Mouse (Mus musculus): Measurements from ENCODE around the gene Gm21992.

The Gm21992 gene

DNA sequence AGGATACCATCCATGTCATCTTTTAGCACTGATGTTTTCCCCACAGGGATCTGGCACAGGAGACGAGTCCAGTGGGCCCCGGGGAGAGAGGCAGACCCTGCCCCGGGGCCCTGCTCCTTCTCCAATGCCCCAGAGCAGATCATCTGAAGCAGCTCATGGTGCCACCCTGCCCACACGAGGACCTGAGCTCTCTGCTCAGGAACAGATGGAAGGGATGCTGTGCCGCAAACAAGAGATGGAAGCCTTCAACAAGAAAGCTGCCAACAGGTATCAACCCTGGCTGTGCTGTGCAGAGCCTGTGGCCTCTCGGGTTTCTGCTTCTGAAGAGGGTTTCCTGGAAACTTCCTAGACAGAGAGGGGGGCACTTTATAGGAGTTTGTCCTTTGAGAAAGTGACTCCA is 61.4 kb downstream of the Gm21992 start:
- no peak for DNase-seq (ENCODE audit: extremely low spot score)

DNA sequence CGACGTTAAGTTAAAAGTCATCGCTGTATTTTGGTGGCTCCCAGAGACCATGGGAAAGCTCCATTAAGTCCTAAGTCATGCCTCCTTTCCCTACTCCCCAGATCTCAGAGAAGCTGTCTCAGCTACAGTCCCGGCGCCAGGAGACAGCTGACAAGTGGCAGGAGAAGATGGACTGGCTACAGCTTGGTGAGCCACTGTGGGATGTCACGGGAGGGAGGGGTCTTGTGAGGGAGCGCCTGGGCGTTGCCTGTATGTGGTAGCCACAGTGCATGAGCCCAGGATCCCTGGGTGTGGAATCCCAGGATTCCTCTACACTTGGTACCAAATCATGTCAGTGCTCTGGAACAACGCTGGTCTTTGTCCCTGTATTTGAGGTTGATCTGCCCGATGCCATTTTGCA is 62.9 kb downstream of the Gm21992 start:
- DNase-seq (ENCODE audit: extremely low spot score) = no peak

DNA sequence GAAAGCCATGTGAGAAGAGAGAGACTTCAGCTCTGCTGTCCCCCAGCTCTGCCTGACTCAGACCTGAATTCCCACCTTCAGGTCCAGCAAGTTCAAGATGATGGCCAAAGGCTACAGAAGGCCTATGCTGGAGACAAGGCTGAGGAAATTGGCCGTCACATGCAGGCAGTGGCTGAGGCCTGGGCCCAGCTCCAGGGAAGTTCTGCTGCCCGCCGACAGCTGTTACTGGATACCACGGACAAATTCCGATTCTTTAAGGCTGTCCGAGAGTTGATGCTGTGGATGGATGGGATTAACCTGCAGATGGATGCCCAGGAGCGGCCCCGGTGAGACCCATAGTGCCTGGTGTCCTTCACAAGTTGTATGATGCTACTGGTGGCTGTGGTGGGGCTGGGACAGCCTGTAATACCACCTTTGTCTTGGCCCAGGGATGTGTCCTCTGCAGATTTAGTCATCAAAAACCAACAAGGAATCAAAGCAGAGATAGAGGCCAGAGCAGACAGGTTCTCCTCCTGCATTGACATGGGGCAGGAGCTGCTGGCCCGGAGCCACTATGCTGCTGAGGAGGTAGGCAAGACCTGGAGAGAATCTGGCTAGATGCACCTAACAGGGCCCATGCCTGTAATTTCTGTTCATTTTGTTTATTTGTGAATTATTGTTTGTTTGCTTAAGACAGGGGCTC is 63.6 kb downstream of the Gm21992 start:
- no peak for DNase-seq (ENCODE audit: extremely low spot score)

DNA sequence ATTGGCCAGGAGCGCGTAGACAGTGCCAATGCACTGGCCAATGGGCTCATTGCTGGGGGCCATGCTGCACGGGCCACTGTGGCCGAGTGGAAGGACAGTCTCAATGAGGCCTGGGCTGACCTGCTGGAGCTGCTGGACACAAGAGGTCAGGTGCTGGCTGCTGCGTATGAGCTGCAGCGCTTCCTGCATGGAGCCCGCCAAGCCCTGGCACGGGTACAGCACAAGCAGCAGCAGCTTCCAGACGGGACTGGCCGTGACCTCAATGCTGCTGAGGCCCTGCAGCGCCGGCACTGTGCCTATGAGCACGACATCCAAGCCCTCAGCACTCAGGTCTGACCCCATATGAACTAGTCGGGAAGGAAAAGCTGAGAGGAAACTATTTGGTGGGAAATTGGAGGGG is 64.8 kb downstream of the Gm21992 start:
- no peak for DNase-seq (ENCODE audit: extremely low spot score)

DNA sequence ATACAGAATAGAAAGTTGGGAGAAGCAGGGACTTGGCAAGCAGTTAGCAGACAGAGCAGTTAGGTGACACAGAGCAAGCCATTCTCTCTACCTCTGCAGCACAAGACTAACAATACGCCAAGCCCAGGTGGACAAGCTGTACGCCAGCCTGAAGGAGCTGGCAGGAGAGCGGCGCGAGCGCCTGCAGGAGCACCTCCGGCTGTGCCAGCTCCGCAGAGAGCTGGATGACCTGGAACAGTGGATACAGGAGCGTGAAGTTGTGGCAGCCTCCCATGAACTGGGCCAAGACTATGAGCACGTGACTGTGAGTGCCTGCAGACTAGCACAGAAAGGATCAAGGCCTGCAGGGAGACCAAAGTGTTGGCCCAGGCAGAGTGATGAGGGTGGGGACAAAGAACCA is 65.7 kb downstream of the Gm21992 start:
- no peak for DNase-seq (ENCODE audit: extremely low spot score)

DNA sequence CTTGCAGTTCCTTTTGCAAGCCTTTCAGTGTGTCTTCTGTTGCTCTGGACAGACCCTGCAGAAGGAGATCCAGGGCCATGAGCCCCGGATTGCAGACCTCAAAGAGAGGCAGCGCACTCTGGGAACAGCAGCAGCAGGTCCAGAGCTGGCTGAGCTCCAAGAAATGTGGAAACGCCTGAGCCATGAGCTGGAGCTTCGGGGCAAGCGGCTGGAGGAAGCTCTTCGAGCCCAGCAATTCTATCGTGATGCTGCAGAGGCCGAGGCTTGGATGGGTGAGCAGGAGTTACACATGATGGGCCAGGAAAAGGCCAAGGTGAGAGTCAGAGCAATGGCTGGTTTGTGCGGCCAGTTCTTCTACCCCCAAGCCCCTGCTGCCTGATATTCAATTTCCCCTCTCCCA is 66.4 kb downstream of the Gm21992 start:
- no peak for DNase-seq (ENCODE audit: extremely low spot score)

DNA sequence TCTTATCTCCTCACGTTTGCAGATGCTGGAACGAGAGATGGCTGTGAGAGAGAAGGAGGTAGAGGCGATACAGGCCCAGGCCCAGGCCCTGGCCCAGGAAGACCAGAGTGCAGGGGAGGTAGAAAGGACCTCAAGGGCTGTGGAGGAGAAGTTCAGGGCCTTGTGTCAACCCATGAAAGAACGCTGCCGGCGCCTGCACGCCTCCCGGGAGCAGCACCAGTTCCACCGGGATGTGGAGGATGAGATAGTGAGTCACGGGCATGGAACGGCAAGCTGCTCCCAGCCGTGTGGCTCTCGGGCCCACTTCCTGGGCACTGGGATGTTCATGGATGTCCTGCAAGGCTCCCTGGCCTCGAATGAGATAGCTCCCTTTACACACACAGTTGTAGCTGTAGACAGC is 67.4 kb downstream of the Gm21992 start:
- no peak for DNase-seq (ENCODE audit: extremely low spot score)

DNA sequence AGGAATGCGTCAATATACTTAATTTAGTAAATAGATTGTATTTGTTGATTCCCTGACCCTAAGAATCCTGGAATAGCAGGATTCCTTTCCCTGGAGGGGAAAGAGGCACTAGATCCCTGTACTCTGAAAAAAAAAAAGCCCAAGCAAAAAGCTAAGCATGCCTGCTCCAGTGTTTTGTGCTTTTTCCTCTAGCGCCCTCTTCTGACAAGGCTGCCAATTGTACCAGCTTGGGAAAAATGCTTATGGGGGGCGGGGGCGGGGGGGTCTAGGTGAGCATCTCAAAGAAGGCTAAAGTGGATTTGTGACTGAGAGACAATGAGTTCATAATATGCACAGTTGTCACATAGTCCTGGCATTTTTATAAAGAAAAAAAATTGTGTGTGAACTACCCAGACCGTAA is 67.9 kb downstream of the Gm21992 start:
- peak; percentile 50 for DNase-seq (ENCODE audit: extremely low spot score)

DNA sequence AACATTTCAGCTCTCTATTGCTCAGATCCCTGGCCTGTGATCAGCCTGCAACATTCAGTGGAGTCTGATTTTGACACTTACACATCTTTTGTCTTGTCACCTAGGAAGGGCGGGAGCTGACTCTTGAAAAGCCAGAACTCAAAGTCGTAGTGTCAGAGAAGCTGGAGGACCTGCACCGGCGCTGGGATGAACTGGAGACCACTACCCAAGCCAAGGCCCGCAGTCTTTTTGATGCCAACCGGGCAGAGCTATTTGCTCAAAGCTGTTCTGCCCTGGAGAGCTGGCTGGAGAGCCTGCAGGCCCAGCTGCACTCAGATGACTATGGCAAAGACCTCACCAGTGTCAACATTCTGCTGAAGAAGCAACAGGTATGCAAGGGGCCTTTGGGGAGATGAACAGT is 69.2 kb downstream of the Gm21992 start:
- DNase-seq (ENCODE audit: extremely low spot score) = no peak

DNA sequence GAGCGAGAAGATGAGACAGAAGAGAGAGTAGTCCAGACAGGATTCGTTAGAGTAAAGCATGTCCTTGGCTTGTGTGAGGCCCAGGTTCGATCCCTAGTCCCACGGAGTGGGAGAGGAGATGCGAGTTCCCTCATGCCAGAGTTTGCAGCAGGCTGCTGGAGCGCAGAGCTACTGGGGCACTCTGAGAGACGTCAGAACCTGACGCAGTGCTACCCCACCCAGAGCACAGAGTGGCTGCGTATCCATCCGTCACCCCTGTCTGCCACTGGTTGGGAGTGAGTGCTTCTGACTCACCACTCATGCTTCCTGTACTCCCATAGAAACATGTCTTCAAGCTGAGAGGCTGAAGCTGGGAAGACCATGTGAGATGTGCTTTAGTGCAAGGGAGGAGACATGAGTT is 69.9 kb downstream of the Gm21992 start:
- DNase-seq (ENCODE audit: extremely low spot score) = no peak

DNA sequence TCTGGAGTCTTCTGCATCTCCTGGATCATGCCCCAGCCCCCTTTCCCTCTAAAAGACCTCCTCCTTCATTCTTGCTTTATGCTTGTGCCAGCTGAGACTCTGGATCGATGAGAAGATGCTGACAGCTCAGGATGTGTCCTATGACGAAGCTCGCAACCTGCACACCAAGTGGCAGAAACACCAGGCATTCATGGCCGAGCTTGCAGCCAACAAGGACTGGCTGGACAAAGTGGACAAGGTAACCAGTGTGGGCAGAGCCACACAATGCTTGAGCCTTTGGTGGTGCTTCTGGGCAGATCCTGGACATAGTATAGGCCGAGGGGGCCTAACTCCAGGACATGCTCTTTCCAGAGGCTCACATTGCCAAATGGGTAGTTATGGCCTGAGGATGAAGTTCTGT is 71.7 kb downstream of the Gm21992 start:
- no peak for DNase-seq (ENCODE audit: extremely low spot score)

DNA sequence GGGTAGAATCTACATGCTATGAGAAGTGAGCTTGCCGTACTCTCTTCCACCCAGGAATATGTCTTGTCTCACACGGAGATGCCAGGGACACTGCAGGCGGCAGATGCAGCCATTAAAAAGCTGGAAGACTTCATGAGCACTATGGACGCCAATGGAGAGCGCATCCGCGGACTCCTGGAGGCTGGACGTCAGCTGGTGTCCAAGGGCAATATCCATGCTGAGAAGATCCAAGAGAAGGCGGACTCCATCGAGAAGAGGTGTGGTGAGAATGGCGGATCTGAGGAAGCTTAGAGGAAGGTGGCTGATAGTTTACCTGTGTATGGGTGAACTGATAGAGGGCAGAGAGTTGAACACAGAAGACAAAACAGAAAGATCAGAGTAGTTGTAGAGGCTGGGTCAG is 72.4 kb downstream of the Gm21992 start:
- no peak for DNase-seq (ENCODE audit: extremely low spot score)

DNA sequence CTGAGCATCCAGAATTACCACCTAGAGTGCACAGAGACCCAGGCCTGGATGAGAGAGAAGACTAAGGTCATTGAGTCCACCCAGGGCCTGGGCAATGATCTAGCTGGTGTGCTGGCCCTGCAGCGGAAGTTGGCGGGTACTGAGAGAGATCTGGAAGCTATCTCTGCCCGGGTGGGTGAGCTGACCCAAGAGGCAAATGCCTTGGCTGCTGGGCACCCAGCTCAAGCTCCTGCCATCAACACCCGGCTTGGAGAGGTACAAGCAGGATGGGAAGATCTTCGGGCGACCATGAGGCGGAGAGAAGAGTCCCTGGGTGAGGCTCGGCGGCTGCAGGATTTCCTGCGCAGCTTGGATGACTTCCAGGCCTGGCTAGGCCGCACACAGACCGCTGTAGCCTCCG is 73.5 kb downstream of the Gm21992 start:
- no peak for DNase-seq (ENCODE audit: extremely low spot score)

DNA sequence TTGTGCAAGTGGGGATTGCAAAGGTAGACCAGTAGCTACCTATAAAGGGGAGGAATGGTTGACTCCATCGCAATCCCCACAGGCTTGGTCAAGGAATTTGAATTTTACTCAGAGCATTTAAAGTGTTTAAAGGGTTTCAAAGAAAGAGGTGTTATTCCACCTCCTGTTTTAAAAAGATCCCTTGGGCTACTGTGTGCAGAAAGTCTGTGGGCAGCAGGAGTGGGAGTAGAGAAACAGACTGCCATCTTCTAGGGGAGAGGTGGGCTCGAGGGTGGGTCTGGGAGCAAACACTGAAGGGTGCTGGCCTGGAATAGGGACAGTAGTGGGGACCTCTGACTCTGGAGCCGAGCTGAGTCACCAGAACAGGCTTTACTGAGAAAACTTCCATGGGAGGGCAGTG is 78.4 kb downstream of the Gm21992 start:
- no peak for DNase-seq (ENCODE audit: extremely low spot score)

DNA sequence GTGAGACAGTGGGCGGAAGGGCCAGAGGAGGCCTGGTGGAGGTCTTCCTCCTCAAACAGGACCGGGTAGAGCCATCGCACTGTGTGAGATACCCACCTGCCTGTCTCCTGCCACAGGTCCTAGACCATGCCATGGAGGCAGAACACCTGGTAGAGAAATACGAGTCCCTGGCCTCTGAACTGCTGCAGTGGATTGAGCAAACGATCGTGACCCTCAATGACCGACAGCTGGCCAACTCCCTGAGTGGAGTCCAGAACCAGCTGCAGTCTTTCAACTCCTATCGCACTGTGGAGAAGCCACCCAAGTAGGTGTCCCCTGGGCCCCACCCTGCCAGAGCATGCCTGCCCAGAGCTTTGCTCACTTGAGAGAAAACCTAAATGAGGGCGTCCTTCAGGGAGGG is 82.2 kb downstream of the Gm21992 start:
- DNase-seq (ENCODE audit: extremely low spot score) = no peak

DNA sequence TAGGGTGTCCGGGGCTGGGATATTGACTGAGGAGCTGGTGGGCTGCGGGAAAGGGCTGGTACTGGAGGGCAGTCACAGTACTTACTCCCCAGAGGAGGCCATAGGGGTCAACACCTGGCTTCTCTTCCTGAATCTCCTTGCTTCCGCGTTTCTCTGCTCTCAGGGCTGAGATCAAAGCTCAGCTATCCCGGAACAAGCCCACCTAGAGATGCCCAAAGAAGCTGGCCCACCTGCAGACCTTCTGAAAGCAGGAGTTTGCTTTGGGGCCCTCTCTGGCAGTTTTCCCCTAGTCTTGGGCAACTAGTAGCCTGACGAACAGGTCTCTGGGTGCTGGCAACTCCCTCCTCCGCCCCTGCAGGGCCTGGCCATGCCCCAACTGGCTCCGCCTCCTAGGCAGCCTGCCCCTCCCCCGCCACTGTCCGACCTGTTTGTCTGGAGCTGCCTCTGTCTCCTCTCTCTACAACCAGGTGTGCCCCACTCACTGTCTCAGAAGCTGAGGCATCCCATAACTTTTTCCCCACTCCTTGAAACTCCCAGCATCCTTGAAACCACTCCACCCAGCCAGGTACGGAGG is 90.7 kb downstream of the Gm21992 start:
- peak; percentile 50 for DNase-seq (ENCODE audit: extremely low spot score)

DNA sequence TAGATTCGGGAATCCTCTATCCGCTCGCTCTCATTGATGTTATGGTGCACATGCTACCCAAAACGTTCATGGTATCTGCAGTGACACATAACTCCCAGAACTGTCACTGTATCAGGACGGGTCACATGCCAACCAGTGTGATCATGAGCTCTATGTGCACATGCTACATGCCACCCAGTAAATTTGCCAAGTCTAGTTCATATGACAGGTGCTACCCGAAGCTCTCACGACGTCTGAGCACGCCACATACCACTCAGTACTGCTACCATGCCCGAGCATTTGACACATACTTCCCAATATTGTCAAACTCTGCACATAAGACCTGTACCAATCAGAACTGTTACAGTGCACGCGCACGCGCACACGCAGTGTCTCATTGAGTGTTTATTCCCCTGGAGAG is 91.3 kb downstream of the Gm21992 start:
- DNase-seq (ENCODE audit: extremely low spot score) = no peak

DNA sequence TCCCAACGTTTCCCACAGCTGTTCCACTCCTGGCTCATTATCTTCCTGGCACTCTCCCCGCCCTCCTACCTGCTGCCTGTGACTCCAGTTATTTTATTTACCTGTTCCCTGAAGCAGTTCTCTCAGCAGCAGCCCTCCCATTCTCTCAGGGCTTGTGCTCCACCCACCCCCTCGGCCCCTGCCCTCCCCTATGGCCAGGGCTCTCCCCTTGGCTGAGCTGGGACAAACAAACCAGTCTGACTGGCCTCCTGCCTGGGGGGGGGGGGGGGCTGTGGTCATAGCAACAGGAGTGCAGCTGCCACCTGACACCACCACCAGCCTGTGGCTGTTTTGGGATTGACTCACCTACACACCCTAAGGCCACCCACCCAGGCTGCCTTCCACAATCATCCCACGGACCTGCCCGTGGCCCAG is 92.1 kb downstream of the Gm21992 start:
- peak; percentile 52 for DNase-seq (ENCODE audit: extremely low spot score)

DNA sequence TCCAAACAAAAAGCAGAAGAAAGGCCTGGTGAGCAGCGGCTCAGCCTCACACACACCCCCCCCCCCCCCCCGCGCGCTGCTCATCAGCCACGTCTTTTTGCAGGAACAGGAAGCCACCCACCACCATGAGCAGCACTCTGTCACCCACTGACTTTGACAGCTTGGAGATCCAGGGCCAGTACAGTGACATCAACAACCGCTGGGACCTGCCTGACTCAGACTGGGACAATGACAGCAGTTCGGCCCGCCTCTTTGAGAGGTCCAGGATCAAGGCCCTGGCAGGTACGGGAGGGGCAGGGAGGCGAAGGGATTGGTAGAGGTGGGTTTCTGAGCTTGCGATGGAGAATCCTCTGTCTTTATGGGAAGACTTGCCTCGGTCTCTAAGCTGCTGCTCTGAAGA is 92.7 kb downstream of the Gm21992 start:
- DNase-seq (ENCODE audit: extremely low spot score) = no peak

DNA sequence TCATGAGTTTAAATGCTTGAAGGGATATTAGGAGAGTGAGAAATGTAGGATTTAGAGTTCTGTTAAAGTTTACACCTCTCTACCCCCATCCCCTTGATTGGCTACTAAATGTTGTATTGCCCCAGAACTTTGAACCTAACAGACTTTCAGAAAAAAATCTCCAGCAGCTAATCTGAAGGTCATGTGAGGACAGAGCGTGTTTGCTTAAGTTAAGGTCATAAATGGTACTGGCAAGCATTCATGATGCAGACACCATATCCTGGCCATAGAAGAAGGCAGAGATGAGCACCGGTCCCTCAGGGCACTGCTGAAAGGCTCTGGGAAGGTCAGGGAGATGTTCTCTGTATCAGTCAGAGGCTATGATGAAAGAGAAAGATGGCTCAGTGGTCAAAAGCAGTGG is 94.1 kb downstream of the Gm21992 start:
- DNase-seq (ENCODE audit: extremely low spot score) = no peak

DNA sequence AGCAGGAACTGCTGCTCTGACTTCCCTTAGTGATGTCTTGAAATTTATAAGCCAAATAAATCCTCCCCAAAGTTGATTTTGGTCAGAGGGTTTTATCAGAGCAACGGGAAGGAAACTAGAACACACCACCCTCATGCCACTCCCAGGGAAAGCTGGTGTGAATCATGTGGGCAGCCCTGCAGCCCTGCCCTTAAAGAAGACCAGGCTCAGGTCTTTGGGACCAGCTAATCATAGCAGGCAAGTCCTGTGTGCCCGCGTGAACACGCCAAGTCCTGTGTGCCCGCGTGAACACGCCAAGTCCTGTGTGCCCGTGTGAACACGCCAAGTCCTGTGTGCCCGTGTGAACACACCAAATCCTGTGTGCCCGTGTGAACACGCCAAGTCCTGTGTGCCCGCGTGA is 94.7 kb downstream of the Gm21992 start:
- DNase-seq (ENCODE audit: extremely low spot score) = no peak

DNA sequence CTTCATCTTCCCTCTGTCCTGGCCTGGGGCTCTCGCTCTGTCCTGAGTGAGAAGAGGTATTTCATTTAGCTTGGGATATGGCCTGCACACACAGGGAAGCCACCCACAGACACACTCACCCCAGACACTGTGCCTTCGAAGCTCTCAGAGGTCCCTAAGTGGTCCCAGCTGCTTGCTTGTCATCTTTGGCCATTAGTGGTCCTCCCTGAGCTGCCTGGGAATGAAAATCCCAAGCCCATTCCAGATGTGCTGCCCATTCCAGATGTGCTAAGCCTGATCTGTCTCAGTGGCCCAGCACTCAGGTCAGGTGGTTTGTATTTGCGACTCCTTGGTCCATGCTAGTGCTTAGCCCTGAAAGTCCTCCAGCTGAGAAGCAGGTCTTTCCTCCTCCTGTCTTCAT is 97.5 kb downstream of the Gm21992 start:
- DNase-seq (ENCODE audit: extremely low spot score) = no peak

DNA sequence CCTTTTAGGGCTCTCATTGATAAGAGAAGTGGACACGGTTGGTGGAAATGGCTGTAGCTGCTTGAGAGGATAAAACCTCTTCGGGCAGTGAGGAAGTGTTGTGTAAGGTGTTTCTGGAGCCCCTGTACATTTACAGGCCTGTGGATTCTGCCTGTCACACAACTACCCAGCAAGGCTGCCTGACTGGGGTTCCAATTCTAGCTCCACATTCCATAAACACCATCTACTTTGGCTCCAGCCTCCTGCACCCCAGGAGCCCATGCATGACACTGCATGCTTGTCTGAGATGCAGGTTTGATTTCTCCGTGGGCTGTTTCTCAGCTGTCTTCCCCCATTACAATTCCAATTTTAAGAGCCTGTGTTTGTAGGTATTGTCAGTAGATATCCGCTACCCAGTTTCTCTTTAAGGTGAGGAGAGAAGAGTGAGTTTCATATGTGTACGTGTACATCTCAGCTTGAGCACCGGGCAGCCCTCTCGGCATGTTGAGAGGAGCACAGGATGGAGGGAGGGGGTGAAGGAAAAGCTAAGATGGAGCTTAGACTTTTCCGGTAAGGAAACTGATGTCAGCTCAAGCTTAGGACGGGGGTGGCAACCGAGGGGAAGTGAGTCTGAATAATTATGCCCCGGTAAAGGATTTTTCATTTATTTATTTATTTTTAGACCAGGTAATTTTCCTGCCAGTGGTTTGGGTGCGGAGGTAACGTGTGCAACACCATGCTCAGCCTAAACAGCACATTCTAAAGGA is 98.5 kb downstream of the Gm21992 start:
- no peak for DNase-seq (ENCODE audit: extremely low spot score)

Data from embryo, embryonic 9.5 days (tissue).